Mouse (Mus musculus): ENCODE results near the gene Hist1h3e.

DNA sequence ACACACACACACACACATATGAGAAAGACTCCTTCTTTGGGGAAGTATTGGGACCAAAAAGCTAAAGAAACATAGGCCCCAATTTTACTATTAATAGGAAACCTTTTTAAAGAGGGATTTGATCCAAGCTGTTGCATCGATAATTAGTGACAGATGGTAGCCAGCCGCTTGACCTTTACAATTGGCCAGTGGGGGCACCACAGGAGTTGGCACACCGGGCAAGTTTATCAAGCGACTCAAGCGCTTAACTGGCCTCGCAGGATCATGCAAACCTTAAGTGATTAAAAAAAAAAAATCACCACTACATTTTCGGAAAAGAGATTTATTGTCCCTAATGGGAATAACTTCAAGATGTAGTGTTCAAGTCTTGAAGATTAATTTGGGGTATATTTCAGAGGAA lies 30.4 kb upstream of the Hist1h3e start:
- no peak for TF ChIP-seq CTCF (IDR thresholded peaks at IDR 0.05; ENCODE audit: borderline replicate concordance, control insufficient read depth, extremely low read depth, insufficient read depth, low read length, poor library complexity)
- TF ChIP-seq POLR2A (IDR thresholded peaks at IDR 0.05; ENCODE audit: control insufficient read depth, extremely low read depth, insufficient read depth, low read length, poor library complexity): no peak

Measured in thymus, adult 2 months (tissue).